Mouse (Mus musculus) liver, postnatal 0 days (tissue): Measurements from ENCODE around the gene Gm10719.
"Not testable (repeated sequence)": the region's sequence is repeated elsewhere in the genome, so short reads cannot be mapped to it uniquely, and the experiment has no call there.

Experiments
- CTCF ChIP-seq: sonication (generic); IDR thresholded peaks from 2 replicates; pipeline ENCODE4 v1.5.1; 2016; ENCODE audit warnings: antibody characterized with exemption, low read depth
- EP300 ChIP-seq: IDR thresholded peaks from 2 replicates; pipeline ENCODE4 v1.6.1; 2016; ENCODE audit warnings: antibody characterized with exemption, low read depth, mild to moderate bottlenecking

DNA sequence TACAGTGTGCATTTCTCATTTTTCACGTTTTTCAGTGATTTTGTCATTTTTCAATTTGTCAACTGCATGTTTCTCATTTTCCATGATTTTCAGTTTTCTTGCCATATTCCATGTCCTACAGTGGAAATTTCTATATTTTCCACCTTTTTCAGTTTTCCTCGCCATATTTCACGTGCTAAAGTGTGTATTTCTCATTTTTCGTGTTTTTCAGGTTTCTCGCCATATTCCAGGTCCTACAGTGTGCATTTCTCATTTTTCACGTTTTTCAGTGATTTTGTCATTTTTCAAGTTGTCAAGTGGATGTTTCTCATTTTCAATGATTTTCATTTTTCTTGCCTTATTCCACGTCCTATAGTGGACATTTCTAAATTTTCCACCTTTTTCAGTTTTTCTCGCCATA lies 19.4 kb downstream of the Gm10719 start, which contains the start of gene Gm10715:
- TF ChIP-seq CTCF, EP300: not testable (repeated sequence)
